Mouse (Mus musculus) hindbrain, embryonic 12.5 days (tissue): ENCODE measurements around the gene Tln2. TPM values are rescaled to one million over a fixed set of nuclear protein-coding genes. Genes with fewer than 3 reads are reported as not detected.

Experiments
- ATAC-seq: fragments of 200-750 bp; cut with Nextera tagmentation; 2 replicates; pipeline ENCODE4 v1.8.0; 2017; ENCODE audit warnings: moderate TSS enrichment; ENCODE audit not compliant: low FRiP score
- H3K27ac ChIP-seq: fragments of 300-500 bp; sonication (generic); 2 replicates; pipeline ENCODE4 v1.5.1; 2016; ENCODE audit warnings: mild to moderate bottlenecking
- H3K27me3 ChIP-seq: fragments of 300-500 bp; sonication (generic); 2 replicates; pipeline ENCODE4 v1.6.1; 2016; ENCODE audit warnings: mild to moderate bottlenecking
- H3K36me3 ChIP-seq: fragments of 300-500 bp; sonication (generic); 2 replicates; pipeline ENCODE4 v1.6.1; 2016; ENCODE audit warnings: mild to moderate bottlenecking
- H3K4me1 ChIP-seq: fragments of 300-500 bp; sonication (generic); 2 replicates; pipeline ENCODE4 v1.6.1; 2016
- H3K4me2 ChIP-seq: fragments of 300-500 bp; sonication (generic); replicated peaks from 2 replicates; pipeline ENCODE4 v1.6.1; 2016; ENCODE audit warnings: mild to moderate bottlenecking
- H3K4me3 ChIP-seq: fragments of 300-500 bp; sonication (generic); 2 replicates; pipeline ENCODE4 v1.5.1; 2016; ENCODE audit warnings: mild to moderate bottlenecking
- H3K9ac ChIP-seq: fragments of 300-500 bp; sonication (generic); 2 replicates; pipeline ENCODE4 v1.6.1; 2016; ENCODE audit warnings: mild to moderate bottlenecking, moderate library complexity
- H3K9me3 ChIP-seq: fragments of 300-500 bp; sonication (generic); replicated peaks from 2 replicates; pipeline ENCODE4 v1.6.1; 2016; ENCODE audit warnings: mild to moderate bottlenecking
- WGBS: fragments of 180-500 bp; shearing (Covaris S2); methylation state at CpG from one replicate; pipeline ENCODE4 v1.1.7; 2016; 5-methylcytosine and 5-hydroxymethylcytosine counted together
- polyA plus RNA-seq: library from polyadenylated mRNA; unstranded; fragments of >200 nt; fragmentation: Nextera tagmentation; extraction: Ambion mirVana; gene quantifications from 2 replicates; pipeline ENCODE4 v1.2.1, GENCODE M21; 2016

Tln2 gene
- polyA plus RNA-seq, 1 experiment from 2014 or later = 28.8 TPM

- Histone ChIP-seq H3K9me3 (no peaks in the 10 kb centered on the region), H3K27me3 (no peaks in the 10 kb centered on the region), H3K4me2 (no peak overlapping the region), H3K9ac (no peak overlapping the region), H3K4me1 (no peaks in the 10 kb centered on the region), H3K27ac (no peak overlapping the region), H3K36me3 (no peaks in the 10 kb centered on the region), H3K4me3 (no peak overlapping the region)
- 86% methylated on average over 6 of the region's 6 CpGs for WGBS
- no peak for ATAC-seq
These were observed 254.5 kb downstream of the Tln2 start for GRCm38 (mm10) chr9:67304992-67305391.

GRCm38 (mm10) chr9:67303986-67304385, 255.5 kb downstream of the Tln2 start:
- no peaks in the 10 kb centered on the region for H3K36me3 ChIP-seq
- H3K27ac ChIP-seq = no peak overlapping the region
- no peaks in the 10 kb centered on the region for H3K27me3 ChIP-seq
- H3K4me1 ChIP-seq = no peaks in the 10 kb centered on the region
- no peak for ATAC-seq
- no peaks in the 10 kb centered on the region for H3K9me3 ChIP-seq
- no peak overlapping the region for H3K9ac ChIP-seq
- H3K4me3 ChIP-seq = no peak overlapping the region
- no peak overlapping the region for H3K4me2 ChIP-seq

GRCm38 (mm10) chr9:67303038-67303437, 256.5 kb downstream of the Tln2 start:
- Histone ChIP-seq H3K4me2 (no peak overlapping the region), H3K9me3 (no peaks in the 10 kb centered on the region), H3K9ac (no peak overlapping the region), H3K27me3 (no peaks in the 10 kb centered on the region), H3K4me1 (no peaks in the 10 kb centered on the region), H3K36me3 (no peaks in the 10 kb centered on the region), H3K27ac (no peak overlapping the region), H3K4me3 (no peak overlapping the region)
- ATAC-seq = no peak

- Histone ChIP-seq H3K4me2 (no peak overlapping the region), H3K27ac (no peak overlapping the region), H3K4me3 (no peak overlapping the region), H3K27me3 (no peaks in the 10 kb centered on the region), H3K4me1 (no peaks in the 10 kb centered on the region), H3K9ac (no peak overlapping the region), H3K36me3 (no peaks in the 10 kb centered on the region), H3K9me3 (no peaks in the 10 kb centered on the region)
- ATAC-seq = no peak
- WGBS = 97% methylated on average over 10 of the region's 10 CpGs
These were observed 257.0 kb downstream of the Tln2 start for GRCm38 (mm10) chr9:67302386-67302989.

GRCm38 (mm10) chr9:67301571-67301970, 257.9 kb downstream of the Tln2 start:
- no peak overlapping the region for H3K4me3 ChIP-seq
- no peak overlapping the region for H3K9ac ChIP-seq
- H3K4me1 ChIP-seq = no peaks in the 10 kb centered on the region
- H3K4me2 ChIP-seq = no peak overlapping the region
- no peak for ATAC-seq
- H3K9me3 ChIP-seq = no peaks in the 10 kb centered on the region
- H3K36me3 ChIP-seq = no peaks in the 10 kb centered on the region
- H3K27me3 ChIP-seq = no peaks in the 10 kb centered on the region
- no peak overlapping the region for H3K27ac ChIP-seq
- WGBS = 96% methylated on average over 2 of the region's 2 CpGs

GRCm38 (mm10) chr9:67300769-67301168, 258.7 kb downstream of the Tln2 start:
- Histone ChIP-seq H3K9ac (no peak overlapping the region), H3K4me3 (no peak overlapping the region), H3K27ac (no peak overlapping the region), H3K9me3 (no peaks in the 10 kb centered on the region), H3K36me3 (no peaks in the 10 kb centered on the region), H3K4me2 (no peak overlapping the region), H3K27me3 (no peaks in the 10 kb centered on the region), H3K4me1 (no peaks in the 10 kb centered on the region)
- no peak for ATAC-seq
- WGBS = 78% methylated on average over 5 of the region's 5 CpGs

GRCm38 (mm10) chr9:67300346-67300745, 259.2 kb downstream of the Tln2 start:
- 61% methylated on average over 3 of the region's 3 CpGs for WGBS
- no peak overlapping the region for H3K4me3 ChIP-seq
- no peak overlapping the region for H3K4me2 ChIP-seq
- H3K36me3 ChIP-seq = no peaks in the 10 kb centered on the region
- no peak overlapping the region for H3K27ac ChIP-seq
- no peaks in the 10 kb centered on the region for H3K9me3 ChIP-seq
- no peaks in the 10 kb centered on the region for H3K27me3 ChIP-seq
- no peak overlapping the region for H3K9ac ChIP-seq
- H3K4me1 ChIP-seq = no peaks in the 10 kb centered on the region
- no peak for ATAC-seq

GRCm38 (mm10) chr9:67299164-67299563, 260.3 kb downstream of the Tln2 start:
- Histone ChIP-seq H3K4me3 (no peak overlapping the region), H3K27me3 (no peaks in the 10 kb centered on the region), H3K9ac (no peak overlapping the region), H3K36me3 (no peaks in the 10 kb centered on the region), H3K4me2 (no peak overlapping the region), H3K9me3 (no peaks in the 10 kb centered on the region), H3K4me1 (no peaks in the 10 kb centered on the region), H3K27ac (no peak overlapping the region)
- WGBS = 87% methylated on average over 6 of the region's 6 CpGs
- no peak for ATAC-seq

GRCm38 (mm10) chr9:67297236-67297889, 262.1 kb downstream of the Tln2 start:
- H3K27me3 ChIP-seq = no peaks in the 10 kb centered on the region
- H3K9ac ChIP-seq = no peak overlapping the region
- no peaks in the 10 kb centered on the region for H3K9me3 ChIP-seq
- no peak overlapping the region for H3K27ac ChIP-seq
- H3K4me2 ChIP-seq = no peak overlapping the region
- no peaks in the 10 kb centered on the region for H3K36me3 ChIP-seq
- ATAC-seq = no peak
- no peaks in the 10 kb centered on the region for H3K4me1 ChIP-seq
- WGBS = 80% methylated on average over 6 of the region's 6 CpGs
- no peak overlapping the region for H3K4me3 ChIP-seq

GRCm38 (mm10) chr9:67287457-67287856, 272.0 kb downstream of the Tln2 start:
- 73% methylated on average over 4 of the region's 4 CpGs for WGBS
- no peak for ATAC-seq

GRCm38 (mm10) chr9:67286801-67287200, 272.7 kb downstream of the Tln2 start:
- Histone ChIP-seq H3K27me3 (no peaks in the 10 kb centered on the region), H3K9ac (no peak overlapping the region), H3K36me3 (peaks cover 14% of the 10 kb centered on the region; the same call in 1 of the 2 replicates), H3K4me1 (no peaks in the 10 kb centered on the region; the same call in 1 of the 2 replicates), H3K9me3 (no peaks in the 10 kb centered on the region), H3K4me3 (no peak overlapping the region), H3K4me2 (no peak overlapping the region), H3K27ac (no peak overlapping the region)
- no peak for ATAC-seq
- WGBS = 92% methylated on average over 3 of the region's 3 CpGs

More at GRCm38 (mm10) chr9:67287457-67287856, 272.0 kb downstream of the Tln2 start:
- H3K27ac ChIP-seq = no peak overlapping the region
- no peak overlapping the region for H3K9ac ChIP-seq
- peaks cover 14% of the 10 kb centered on the region; the same call in 1 of the 2 replicates for H3K36me3 ChIP-seq
- no peaks in the 10 kb centered on the region; the same call in 1 of the 2 replicates for H3K4me1 ChIP-seq
- no peaks in the 10 kb centered on the region for H3K9me3 ChIP-seq
- H3K27me3 ChIP-seq = no peaks in the 10 kb centered on the region
- H3K4me2 ChIP-seq = no peak overlapping the region
- no peak overlapping the region for H3K4me3 ChIP-seq

- H3K4me3 ChIP-seq = no peak overlapping the region
- no peak overlapping the region for H3K27ac ChIP-seq
- H3K4me1 ChIP-seq = no peaks in the 10 kb centered on the region; the same call in 1 of the 2 replicates
- WGBS = 73% methylated on average over 3 of the region's 3 CpGs
- no peak overlapping the region for H3K4me2 ChIP-seq
- H3K27me3 ChIP-seq = no peaks in the 10 kb centered on the region
- H3K9ac ChIP-seq = no peak overlapping the region
- ATAC-seq = no peak
- no peaks in the 10 kb centered on the region for H3K9me3 ChIP-seq
- H3K36me3 ChIP-seq = peaks cover 14% of the 10 kb centered on the region; the same call in 1 of the 2 replicates
These were observed 274.0 kb downstream of the Tln2 start for GRCm38 (mm10) chr9:67285544-67285943.

GRCm38 (mm10) chr9:67281812-67282211, 277.7 kb downstream of the Tln2 start:
- no peak overlapping the region for H3K4me2 ChIP-seq
- no peak overlapping the region for H3K4me3 ChIP-seq
- no peak overlapping the region for H3K9ac ChIP-seq
- H3K4me1 ChIP-seq = no peaks in the 10 kb centered on the region; the same call in 1 of the 2 replicates
- no peak overlapping the region for H3K27ac ChIP-seq
- no peaks in the 10 kb centered on the region for H3K27me3 ChIP-seq
- peaks cover 5% of the 10 kb centered on the region; the same call in 1 of the 2 replicates for H3K36me3 ChIP-seq
- 80% methylated on average over 6 of the region's 6 CpGs for WGBS
- no peak for ATAC-seq
- no peaks in the 10 kb centered on the region for H3K9me3 ChIP-seq
